Mouse (Mus musculus) spleen, postnatal 4 days (tissue): Measurements from ENCODE around the gene Stat4.
A peak's percentile ranks its signal among the peaks of the same experiment; 100 is the strongest.

Source experiments
- DNase-seq, 2 experiments: peaks; one replicate each; pipeline ENCODE4 v3.0.0; 2022; ENCODE audit warnings: low spot score in 2 of 2

Gene Stat4

DNA sequence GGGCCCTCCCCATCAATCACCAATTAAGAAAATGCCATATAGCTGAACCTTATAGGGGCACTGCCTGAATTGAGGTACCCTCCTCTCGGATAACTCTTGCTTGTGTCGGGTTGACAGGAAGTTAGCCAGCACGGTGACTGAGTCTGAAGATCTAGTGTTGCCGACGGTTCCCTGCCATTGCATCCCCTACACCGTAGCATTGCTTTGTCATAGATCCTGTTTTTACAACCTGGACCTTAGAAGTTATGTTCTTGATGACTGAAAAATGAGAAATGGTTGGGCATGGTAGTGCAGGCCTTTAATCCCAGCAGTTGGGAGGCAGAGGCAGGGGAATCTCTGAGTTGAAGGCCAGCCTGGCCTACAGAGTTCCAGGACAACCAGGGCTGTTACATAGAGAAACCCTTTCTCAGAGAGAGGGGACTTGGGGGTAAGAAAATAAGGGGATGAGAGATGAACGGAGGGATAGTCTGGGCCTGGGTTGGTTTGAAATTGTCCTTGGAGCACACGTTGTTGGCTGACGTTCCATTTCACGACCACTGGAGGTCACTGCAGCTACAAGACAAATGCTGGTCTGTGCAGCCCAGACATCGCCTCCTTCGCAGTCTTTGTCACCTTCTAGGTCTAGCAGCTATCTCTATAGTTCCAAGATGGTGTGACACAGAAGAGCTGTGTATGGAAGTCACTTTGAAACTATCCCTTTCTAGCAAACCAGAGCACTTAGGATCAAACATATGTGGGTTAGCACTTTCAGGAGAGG, 159.4 kb downstream of the Stat4 start:
- DNase-seq: peak; percentile 36 to 72

DNA sequence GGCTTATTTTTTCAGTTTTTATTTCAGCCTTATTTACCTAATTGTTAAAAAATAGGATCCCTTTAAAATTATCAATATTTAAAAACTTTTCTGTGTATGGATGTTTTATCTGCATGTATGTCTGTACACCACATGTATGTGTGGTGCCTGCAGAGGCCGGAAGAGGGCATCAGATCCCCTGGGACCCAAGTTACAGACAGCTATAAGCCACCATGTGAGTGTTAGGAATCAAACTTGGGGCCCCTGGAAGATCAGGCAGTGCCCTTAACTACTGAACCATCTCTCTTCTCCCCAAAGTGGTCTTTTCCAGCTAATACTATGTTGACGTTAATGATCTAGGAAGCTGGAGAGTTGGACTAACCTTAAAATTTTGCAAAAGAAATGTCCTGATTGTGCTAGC, 160.5 kb downstream of the Stat4 start:
- DNase-seq: no peak

DNA sequence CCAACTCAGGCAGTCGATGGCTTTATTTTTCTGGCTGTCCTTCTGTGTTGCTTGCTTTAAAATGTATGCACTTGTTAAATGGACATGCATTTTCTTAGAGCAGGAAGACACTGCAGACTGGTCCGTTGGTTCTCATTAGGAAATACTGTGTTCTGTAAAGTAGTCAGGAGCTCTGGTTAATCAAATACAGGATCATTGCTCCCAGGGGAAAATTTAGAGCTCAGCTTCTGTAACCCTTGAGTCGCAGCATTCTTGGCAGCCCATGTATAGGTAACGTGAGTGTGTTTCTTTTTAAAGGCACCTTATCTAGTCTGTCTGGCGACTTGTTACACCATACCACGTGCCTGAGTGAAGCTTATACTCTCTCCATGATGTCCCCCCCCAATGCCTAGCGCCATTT, 161.2 kb downstream of the Stat4 start:
- no peak for DNase-seq

DNA sequence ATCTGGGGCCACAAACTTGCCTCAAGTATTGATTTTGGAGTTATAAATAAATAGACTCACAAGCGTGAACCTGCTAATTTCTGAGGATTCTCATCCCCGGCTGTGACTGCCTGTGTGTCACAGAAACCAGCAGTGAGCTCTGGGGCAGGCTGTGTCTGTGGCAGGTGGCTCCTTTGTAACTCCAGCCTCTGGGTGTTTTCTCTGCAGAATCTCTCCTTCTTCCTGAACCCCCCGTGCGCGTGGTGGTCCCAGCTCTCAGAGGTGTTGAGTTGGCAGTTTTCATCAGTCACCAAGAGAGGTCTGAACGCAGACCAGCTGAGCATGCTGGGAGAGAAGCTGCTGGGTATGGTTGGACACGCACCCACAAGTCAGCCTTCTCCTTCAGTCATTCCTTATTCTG, 161.7 kb downstream of the Stat4 start:
- DNase-seq: no peak

DNA sequence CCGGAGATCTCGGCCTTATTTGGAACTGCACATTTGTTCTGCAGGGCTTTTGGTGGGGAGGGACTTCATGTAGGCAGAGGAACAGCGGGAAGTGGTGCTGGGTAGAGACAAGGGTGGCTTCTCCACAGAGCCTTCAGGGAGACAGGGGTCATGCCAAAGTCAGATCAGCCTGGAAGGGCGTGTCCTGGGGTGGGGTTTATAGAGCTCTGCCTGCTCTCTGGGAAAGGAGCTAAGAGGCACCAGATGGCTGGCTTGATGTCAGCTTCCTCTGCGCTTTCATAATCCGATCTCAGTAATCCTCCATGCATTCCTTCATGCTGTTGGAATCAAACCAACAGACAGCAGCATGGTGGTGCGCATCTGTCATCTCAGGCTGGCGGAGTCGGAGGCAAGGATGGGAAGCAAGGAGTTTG, 163.0 kb downstream of the Stat4 start:
- DNase-seq: peak in 1 of 2 experiments; percentile 44

DNA sequence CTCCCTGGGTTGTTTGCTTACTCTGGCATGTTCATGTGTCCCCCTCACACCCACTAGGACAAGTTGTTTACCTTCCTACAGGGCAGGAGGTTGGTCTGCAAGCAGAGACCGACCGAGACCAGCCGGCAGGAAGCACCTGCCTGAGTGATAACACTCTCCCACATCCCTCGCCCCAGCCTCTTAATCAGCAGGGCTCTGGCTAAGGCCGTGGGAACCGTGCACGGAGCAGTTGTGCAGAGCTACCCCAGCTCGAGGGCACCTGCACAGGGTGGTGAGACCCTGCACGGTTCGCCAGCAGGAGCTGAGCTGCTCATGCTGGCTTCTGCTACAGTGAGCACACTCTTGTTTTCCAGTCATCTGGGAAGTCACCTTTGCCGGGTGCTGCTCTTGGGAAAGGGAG, 163.7 kb downstream of the Stat4 start:
- DNase-seq: no peak

DNA sequence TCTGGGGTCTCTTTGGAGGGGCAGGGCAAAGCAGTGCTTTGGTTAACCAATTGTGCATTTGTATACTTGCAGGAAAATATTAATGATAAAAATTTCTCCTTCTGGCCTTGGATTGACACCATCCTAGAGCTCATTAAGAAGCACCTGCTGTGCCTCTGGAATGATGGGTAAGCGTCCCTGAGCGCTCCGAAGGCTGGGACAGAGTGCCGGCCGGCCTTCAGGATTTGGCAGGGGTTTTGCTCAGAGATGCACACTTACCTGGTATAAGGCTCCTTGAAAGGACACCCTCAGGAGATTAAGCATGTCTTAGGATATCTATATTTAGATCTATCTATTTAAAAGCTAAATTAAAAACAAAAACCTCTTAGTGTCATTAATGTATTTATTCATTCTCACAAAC, 164.2 kb downstream of the Stat4 start:
- no peak for DNase-seq

DNA sequence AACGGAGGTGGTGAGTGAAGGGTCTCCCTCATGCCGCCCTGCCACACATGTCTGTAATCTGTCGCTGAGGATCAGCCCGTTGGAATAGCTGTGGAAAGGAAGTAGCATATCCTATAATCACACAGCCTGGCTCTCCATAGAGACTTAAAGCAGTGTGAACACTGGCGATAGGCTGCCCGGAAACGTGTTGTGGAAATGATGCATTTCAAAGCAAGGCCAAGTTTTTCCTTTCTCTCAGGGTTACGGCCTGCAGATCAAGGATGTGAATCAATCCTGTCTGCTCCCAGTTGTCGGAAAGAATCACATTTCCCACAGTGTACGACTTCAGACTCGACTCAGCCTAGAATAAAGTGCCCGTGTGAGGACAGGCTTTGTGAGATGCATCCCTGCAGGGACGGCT, 165.4 kb downstream of the Stat4 start:
- no peak for DNase-seq

DNA sequence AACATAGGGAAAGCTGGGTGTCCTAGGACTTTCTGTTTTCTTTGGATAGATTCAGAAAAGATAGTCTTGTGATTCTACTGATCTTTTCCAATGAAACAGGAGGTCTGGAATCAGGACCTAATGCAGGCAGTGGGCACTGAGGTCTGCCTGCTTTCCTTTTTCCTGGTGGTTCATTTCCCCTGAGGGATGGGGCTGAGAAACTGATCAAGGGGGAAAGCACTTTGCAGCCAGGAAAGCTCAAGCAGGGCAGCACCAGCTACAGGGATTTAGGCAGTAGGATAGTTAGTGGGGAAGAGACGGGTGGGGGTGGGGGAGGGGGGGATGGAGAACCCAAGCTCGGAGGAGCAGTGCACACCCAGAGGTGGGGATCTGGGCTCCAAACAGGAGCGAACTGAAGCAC, 166.0 kb downstream of the Stat4 start:
- DNase-seq: no peak

DNA sequence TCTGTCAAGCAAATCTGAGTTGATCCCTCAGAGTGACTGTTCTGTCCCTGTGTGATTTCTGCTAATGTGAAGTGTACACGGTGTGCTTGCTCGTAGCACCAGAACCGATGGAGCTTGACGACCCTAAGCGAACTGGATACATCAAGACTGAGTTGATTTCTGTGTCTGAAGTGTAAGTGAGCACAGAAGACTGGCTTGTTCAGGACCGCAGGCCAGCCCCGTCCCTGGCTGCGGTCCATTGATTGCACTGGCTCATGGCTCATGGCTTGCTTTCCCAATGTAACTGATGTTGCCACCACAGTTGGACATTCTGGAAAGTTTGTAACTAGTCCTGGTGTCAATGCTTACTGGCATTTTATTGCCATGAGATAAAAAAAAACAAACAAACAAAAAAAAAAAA, 167.9 kb downstream of the Stat4 start:
- no peak for DNase-seq

DNA sequence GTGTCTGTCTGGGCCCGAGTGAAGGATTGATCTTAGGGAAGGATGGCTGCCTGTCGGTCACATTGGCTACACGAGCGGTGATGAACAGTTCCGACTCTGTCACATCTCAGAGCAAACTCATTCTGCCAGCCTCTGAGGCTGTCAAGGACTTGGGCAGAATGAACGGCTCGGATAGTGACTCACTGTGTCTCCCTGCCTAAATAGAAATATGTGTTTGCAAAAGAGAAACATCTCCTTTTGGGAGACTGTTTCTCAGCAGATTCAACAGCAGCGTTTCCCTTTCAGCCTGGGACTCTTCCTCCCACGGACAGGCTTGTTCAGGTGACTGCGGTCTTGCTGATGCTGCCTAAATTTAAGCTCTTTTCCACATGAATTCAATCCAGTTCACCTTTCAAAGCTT, 169.4 kb downstream of the Stat4 start:
- no peak for DNase-seq
